Mouse (Mus musculus) bone marrow macrophage, adult 2 months (primary cell): ENCODE results near the gene Terb1.

Source experiments
- CTCF ChIP-seq: IDR thresholded peaks from 2 replicates; pipeline ENCODE4 v1.5.1; 2012; ENCODE audit warnings: low read depth, mild to moderate bottlenecking, low read length, moderate library complexity
- POLR2A ChIP-seq: IDR thresholded peaks from 2 replicates; pipeline ENCODE4 v1.6.1; 2012; ENCODE audit warnings: mild to moderate bottlenecking, low read depth, low read length, borderline replicate concordance

DNA sequence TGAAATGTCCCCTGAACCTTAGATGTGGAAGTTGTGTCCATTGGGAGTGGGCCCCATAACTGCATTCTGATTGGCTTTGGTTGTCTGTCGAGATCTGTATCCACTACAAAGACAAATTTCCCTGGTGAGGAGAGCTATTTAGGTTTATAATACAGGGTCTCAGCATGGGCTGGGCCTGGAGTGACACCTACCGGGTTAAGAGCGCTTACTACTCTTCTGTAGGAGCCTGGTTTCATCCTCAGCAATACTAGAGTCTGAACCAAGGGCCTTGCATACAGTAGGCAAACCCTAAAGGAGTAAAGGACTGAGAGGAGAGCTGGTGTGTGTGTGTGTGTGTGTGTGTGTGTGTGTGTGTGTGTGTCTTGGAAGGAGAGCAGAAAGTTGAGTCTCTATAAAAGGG, 95.5 kb downstream of the Terb1 start:
- no peak for TF ChIP-seq POLR2A
- TF ChIP-seq CTCF = no peak
